Mouse (Mus musculus) megakaryocyte, embryonic 14.5 days (primary cell): Measurements from ENCODE around the gene Racgap1. TPM values are rescaled to one million over a fixed set of nuclear protein-coding genes. Genes with fewer than 3 reads are reported as not detected.

Source experiments
- H3K27me3 ChIP-seq: replicated peaks from 2 replicates; pipeline ENCODE3; 2012; ENCODE audit warnings: inconsistent platforms
- H3K36me3 ChIP-seq: replicated peaks from 2 replicates; pipeline ENCODE3; 2012; ENCODE audit warnings: low read length, inconsistent platforms, mixed read lengths
- H3K4me1 ChIP-seq: 2 replicates; pipeline ENCODE4 v1.6.1; 2012; ENCODE audit warnings: inconsistent platforms
- H3K4me3 ChIP-seq: replicated peaks from 2 replicates; pipeline ENCODE3; 2012; ENCODE audit warnings: moderate library complexity, mild to moderate bottlenecking, inconsistent platforms
- H3K9me3 ChIP-seq: 2 replicates; pipeline ENCODE4 v1.6.1; 2012; ENCODE audit warnings: inconsistent platforms
- FLI1 ChIP-seq: IDR thresholded peaks from 2 replicates; pipeline ENCODE4 v1.6.1; 2012; ENCODE audit warnings: low read length, inconsistent platforms, mixed read lengths
- GATA1 ChIP-seq: IDR thresholded peaks from 3 replicates; pipeline ENCODE4 v1.6.1; 2012; ENCODE audit warnings: mixed read lengths, low read length, inconsistent platforms, borderline replicate concordance
- polyA plus RNA-seq: library from polyadenylated mRNA; stranded (reverse); fragments of >175 nt; gene quantifications from 2 replicates; pipeline ENCODE4 v1.2.3, GENCODE M21; 2012; ENCODE audit warnings: low replicate concordance; ENCODE audit not compliant: insufficient read depth

Racgap1 gene
- polyA plus RNA-seq, 1 experiment: 3.6 TPM

DNA sequence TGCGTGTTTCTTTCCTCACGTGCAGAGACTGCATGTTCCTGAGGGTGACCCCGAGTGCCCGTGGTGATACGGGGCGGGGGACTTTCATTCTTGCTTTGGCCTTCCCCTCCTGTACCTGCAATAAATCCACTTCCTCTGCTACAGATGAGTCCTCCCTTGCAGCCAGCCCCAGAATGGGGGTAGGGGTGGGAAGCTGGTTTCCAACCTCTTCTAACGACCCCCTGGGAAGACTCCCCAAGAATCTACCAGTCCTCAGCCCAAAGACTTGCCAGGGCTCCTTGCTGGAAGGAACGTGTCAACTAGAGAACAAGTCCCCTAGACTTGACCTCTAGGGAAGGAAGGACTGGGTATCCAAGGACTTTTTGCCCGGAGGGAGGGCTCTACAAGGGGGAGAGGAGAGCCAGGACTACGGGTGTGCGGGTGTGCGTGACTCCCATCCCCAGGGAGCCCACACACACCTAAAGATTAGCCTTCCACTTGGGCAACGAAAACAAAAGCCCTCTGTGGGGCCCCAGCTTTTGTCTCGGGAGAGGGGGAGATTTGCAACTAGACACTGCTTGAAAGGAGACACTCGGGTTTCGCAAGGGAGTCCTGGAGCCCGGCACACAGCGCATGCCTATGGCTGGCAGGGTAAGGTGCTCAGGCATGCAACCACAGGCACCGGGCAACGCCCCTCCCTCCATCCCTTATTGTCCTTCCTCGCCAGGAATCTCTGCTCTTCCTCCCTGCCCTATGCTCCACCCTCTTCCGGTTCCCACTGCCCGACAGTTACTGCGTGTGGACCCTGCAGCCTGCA lies 66.9 kb downstream of the Racgap1 start:
- TF ChIP-seq FLI1: no peak
- no peak for TF ChIP-seq GATA1
- peaks cover 96% of the 10 kb centered on the region for H3K27me3 ChIP-seq
- no peaks in the 10 kb centered on the region for H3K36me3 ChIP-seq
- peak overlapping the region; percentile 69 for H3K4me3 ChIP-seq
- H3K4me1 ChIP-seq: peaks cover 17% of the 10 kb centered on the region
- H3K9me3 ChIP-seq: no peaks in the 10 kb centered on the region

DNA sequence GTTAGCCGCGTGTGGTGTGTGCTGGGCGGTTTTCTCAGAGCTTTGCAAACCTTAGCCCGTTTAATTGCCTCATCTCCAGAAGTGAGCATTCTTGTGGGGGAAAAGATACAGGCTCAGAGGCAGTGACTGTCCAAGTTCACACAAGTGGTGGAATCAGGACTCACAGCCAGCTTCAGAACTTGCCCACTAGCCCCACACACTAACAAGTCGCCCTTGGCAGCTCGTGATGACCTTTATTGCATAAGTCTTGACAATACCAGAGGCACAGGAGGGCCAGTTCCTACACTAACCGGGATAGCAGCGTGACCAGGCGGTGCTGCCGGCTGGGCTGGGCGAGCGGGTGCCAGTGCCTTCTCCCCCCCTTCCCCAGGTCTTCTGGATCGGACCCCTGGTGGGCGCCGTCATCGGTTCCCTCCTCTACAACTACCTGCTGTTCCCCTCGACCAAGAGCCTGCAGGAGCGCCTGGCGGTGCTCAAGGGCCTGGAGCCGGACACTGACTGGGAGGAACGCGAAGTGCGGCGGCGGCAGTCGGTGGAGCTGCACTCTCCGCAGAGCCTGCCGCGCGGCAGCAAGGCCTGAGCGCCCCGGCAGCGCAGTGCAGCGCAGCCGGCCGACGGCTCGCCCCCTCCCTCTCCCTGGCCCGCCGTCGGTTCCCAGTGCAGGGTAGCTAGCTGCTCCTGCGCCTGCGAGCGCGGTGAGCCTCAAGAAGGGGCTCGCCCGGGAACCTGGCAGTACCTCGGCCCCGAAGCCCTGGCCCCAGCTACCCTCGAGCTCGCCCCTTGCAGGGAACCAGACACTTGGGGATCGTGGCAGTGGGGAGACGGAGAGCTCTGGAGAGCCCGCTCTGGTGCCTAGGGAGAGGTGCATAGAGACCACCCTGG lies 67.8 kb downstream of the Racgap1 start:
- TF ChIP-seq GATA1 (no peak), FLI1 (no peak)
- peaks cover 96% of the 10 kb centered on the region for H3K27me3 ChIP-seq
- peaks cover 17% of the 10 kb centered on the region for H3K4me1 ChIP-seq
- H3K9me3 ChIP-seq: no peaks in the 10 kb centered on the region
- no peaks in the 10 kb centered on the region for H3K36me3 ChIP-seq
- H3K4me3 ChIP-seq: peak overlapping the region; percentile 12

DNA sequence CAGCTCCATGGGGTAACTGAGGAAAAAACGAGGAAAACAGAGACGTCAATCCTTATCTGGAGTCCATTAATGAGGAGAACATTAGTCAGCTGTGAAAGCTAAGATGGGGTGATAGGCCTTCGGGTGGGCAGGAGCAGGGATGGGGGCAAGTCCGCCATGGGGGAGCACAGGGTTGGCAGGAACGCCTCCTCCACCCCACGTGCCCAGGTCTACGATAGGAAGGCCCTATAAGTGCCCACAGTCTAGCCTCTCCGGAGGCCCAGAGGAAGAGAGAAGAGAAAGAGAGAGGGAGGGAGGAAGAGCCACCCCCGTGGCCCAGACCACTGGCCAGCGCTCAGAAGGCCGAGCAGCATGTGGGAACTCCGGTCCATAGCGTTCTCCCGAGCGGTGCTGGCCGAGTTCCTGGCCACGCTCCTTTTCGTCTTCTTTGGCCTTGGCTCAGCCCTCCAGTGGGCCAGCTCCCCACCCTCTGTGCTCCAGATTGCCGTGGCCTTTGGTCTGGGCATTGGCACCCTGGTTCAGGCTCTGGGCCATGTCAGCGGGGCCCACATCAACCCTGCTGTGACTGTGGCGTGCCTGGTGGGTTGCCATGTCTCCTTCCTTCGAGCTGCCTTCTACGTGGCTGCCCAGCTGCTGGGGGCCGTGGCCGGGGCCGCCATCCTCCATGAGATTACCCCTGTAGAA lies 72.5 kb downstream of the Racgap1 start, which contains the start of gene Aqp2:
Aqp2 (plus strand) TSS at position 254 of the 684 bp plus-strand sequence.
- TF ChIP-seq GATA1 (no peak), FLI1 (no peak)
- Histone ChIP-seq H3K4me1 (peaks cover 6% of the 10 kb centered on the region), H3K27me3 (peaks cover 87% of the 10 kb centered on the region), H3K9me3 (no peaks in the 10 kb centered on the region), H3K4me3 (no peak within 1 kb of the TSS), H3K36me3 (no peaks in the 10 kb centered on the region)

Other genes with a start within 250 kb of the Racgap1 start
- gene Nckap5l, start 193.9 kb downstream of the Racgap1 start, polyA plus RNA-seq: 13.8 and 16.8 TPM in 2 replicates
- 3.8 and 10.2 TPM in 2 replicates for gene Bcdin3d, start 176.9 kb downstream of the Racgap1 start, polyA plus RNA-seq
- 0.14 TPM in 1 of 2 replicates, not detected in the other for gene Faim2, start 123.5 kb downstream of the Racgap1 start, polyA plus RNA-seq
- gene Aqp2, start 72.6 kb downstream of the Racgap1 start, polyA plus RNA-seq: not detected in 2 replicates
- not detected in 2 replicates for gene Aqp5, start 60.9 kb downstream of the Racgap1 start, polyA plus RNA-seq
- not detected in 2 replicates for gene Aqp6, start 50.3 kb downstream of the Racgap1 start, polyA plus RNA-seq
- gene Asic1, start 18.7 kb upstream of the Racgap1 start, polyA plus RNA-seq: not detected in 2 replicates
- gene Smarcd1, start 50.5 kb upstream of the Racgap1 start, polyA plus RNA-seq: 20.3 and 45.0 TPM in 2 replicates
- gene Gm17349, start 53.8 kb upstream of the Racgap1 start, polyA plus RNA-seq: 17.1 TPM in 1 of 2 replicates, not detected in the other
- gene Gpd1, start 65.9 kb upstream of the Racgap1 start, polyA plus RNA-seq: 0.34 TPM in 1 of 2 replicates, not detected in the other
- gene Cox14, start 74.0 kb upstream of the Racgap1 start, polyA plus RNA-seq: 83.6 and 145 TPM in 2 replicates
- gene Cers5, start 121.2 kb upstream of the Racgap1 start, polyA plus RNA-seq: 3.2 and 13.6 TPM in 2 replicates
- gene Lima1, start 223.8 kb upstream of the Racgap1 start, polyA plus RNA-seq: 0.75 and 1.3 TPM in 2 replicates